Mouse (Mus musculus): Measurements from ENCODE around the gene Dlx6.

GRCm38 (mm10) chr6:6850324-6851060, 12.6 kb upstream of the Dlx6 start:
- TF ChIP-seq CTCF (IDR thresholded peaks at IDR 0.05; ENCODE audit: extremely low read depth, insufficient read length, insufficient replicate concordance, low read depth, low read length) (no peak), POLR2A (IDR thresholded peaks at IDR 0.05; ENCODE audit: low read depth, low read length) (no peak)

Measured in small intestine, adult 2 months (tissue).